Mouse (Mus musculus): Measurements from ENCODE around the gene Sp2.

DNA sequence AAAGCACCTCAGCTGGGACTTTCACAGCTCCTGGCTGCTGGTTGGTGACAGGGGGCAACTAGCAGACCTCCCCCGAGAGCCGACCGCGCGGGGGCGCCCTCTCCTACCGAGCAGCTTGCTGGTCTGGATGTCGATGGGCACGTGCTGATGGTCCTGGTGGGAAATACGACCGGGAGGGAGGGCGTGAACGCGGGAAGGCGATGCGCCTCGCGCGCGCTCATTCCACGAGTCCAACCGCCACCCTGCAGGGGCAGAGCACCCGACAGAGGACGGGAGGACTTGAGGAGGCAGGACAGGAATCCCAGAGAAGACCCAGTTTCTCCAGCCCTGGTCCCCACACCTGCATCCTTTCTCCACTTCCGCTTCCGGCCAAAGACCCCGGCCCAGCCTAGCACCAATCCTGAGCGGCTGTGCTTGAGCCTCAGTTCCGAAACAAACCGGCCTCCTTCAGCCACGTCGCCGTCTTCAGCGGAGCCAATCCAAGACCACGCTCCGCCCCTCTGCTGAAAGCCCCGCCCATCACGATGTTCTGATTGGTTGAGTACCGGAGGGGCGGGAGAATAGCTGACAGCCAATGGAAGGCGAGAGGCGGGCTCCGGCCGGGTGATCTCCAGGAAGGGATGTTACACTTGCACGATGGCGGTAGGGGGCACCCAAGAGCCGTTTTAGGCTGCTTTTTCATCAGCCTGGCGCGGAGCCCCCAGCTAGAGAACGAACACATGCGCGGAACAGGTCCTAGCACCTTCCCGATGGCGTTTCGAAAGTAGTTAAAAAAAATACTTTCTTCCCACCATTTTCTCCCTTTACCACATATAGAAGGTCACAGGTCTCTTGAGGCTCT, 66.5 kb downstream of the Sp2 start, which contains the start of gene Cdk5rap3:
- TF ChIP-seq EP300 (IDR thresholded peaks at IDR 0.05; ENCODE audit: low read depth) (no peak), CTCF (IDR thresholded peaks at IDR 0.05; ENCODE audit: low read depth) (peak; percentile 92)
